Mouse (Mus musculus) heart, embryonic 11.5 days (tissue): ENCODE measurements at regions not wholly inside any gene's neighbourhood (a gene's known extent, or its start where the extent isn't known, plus 50 kb on each side); places are given as distances from the start of the nearest gene placed in this dataset.

Experiments used
- ATAC-seq: fragments of 200-750 bp; cut with Nextera tagmentation; replicated peaks from 2 replicates; pipeline ENCODE4 v1.8.0; 2017; ENCODE audit warnings: moderate library complexity; ENCODE audit not compliant: insufficient number of reproducible peaks, low FRiP score, low TSS enrichment
- H3K27ac ChIP-seq: fragments of 300-500 bp; sonication (generic); 2 replicates; pipeline ENCODE4 v1.5.1; 2014; ENCODE audit warnings: mild to moderate bottlenecking, low read depth, low read length
- H3K27me3 ChIP-seq: fragments of 300-500 bp; sonication (generic); 2 replicates; pipeline ENCODE4 v1.6.1; 2014; ENCODE audit warnings: mild to moderate bottlenecking, low read length, mixed read lengths; ENCODE audit not compliant: control insufficient read depth, insufficient read depth
- H3K36me3 ChIP-seq: fragments of 300-500 bp; sonication (generic); 2 replicates; pipeline ENCODE4 v1.6.1; 2014; ENCODE audit warnings: mild to moderate bottlenecking, low read length, moderate library complexity, mixed read lengths; ENCODE audit not compliant: control insufficient read depth, insufficient read depth
- H3K4me1 ChIP-seq: fragments of 300-500 bp; sonication (generic); 2 replicates; pipeline ENCODE4 v1.6.1; 2014; ENCODE audit warnings: low read length; ENCODE audit not compliant: control insufficient read depth, insufficient read depth
- H3K4me2 ChIP-seq: fragments of 300-500 bp; sonication (generic); 2 replicates; pipeline ENCODE4 v1.6.1; 2014; ENCODE audit warnings: mild to moderate bottlenecking, moderate library complexity
- H3K4me3 ChIP-seq: fragments of 300-500 bp; sonication (generic); 2 replicates; pipeline ENCODE4 v1.5.1; 2014; ENCODE audit warnings: low read depth, low read length
- H3K9ac ChIP-seq: fragments of 300-500 bp; sonication (generic); 2 replicates; pipeline ENCODE4 v1.6.1; 2014; ENCODE audit warnings: mild to moderate bottlenecking, low read depth, low read length, moderate library complexity
- H3K9me3 ChIP-seq: fragments of 300-500 bp; sonication (generic); replicated peaks from 2 replicates; pipeline ENCODE4 v1.6.1; 2016; ENCODE audit warnings: low read length; ENCODE audit not compliant: control insufficient read depth
- WGBS: fragments of 180-500 bp; shearing (Covaris S2); extraction: QIAGEN DNeasy Blood & Tissue Kit; methylation state at CpG from one replicate; pipeline ENCODE4 v1.1.7; 2014; ENCODE audit not compliant: insufficient replicate concordance; 5-methylcytosine and 5-hydroxymethylcytosine counted together

DNA sequence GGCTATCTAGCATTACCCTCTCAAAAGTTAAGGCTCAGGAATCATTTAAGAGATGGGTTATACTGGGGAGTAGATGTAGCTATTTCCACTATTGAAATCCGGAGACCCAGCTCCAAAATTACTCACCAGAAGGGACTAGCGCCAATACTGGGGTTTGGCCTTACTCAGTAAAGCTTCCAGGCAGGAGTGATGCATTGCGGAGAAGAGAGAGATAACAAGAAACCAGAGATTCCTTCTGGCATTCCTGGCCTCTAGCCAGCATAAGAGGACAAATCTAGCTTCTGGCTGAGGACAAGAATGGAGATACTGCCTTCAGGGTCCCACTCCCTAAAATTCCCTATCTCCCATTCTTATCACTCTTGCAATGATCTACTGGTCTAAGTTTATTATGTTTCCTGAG is 95.7 kb upstream of the Zbtb20 start:
- Histone ChIP-seq H3K36me3 (no peaks in the 10 kb centered on the region), H3K4me1 (peaks cover 15% of the 10 kb centered on the region; the same call in 1 of the 2 replicates), H3K4me3 (no peak overlapping the region), H3K9ac (no peak overlapping the region), H3K27ac (peak overlapping the region; percentile 38; the same call in 1 of the 2 replicates), H3K9me3 (no peaks in the 10 kb centered on the region), H3K27me3 (no peaks in the 10 kb centered on the region), H3K4me2 (no peak overlapping the region)
- 19% methylated on average over 3 of the region's 3 CpGs for WGBS
- no peak for ATAC-seq

DNA sequence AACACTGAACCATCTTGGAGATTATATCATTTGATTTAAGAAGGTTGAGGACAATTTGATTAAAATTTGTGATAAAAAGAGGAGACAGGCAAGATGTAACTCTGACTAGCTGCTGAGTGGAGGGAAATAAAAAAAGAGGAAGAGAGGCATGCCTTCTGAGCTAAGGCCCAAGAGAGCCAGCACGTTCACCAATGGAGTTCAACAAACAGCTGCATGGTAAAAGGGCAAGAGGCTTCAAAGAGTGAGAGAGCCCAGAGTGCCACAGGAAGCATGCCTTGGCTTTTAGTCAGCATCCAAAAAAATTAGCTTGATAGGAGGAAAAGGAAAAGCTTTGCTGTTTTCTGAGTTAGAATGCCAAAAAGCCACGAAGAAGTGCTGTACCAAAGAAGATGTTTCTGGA is 103.0 kb upstream of the Zbtb20 start:
- Histone ChIP-seq H3K4me2 (no peak overlapping the region), H3K9me3 (no peaks in the 10 kb centered on the region), H3K27ac (no peak overlapping the region), H3K9ac (no peak overlapping the region), H3K4me3 (no peak overlapping the region), H3K4me1 (no peaks in the 10 kb centered on the region), H3K27me3 (no peaks in the 10 kb centered on the region), H3K36me3 (no peaks in the 10 kb centered on the region)
- 51% methylated on average over 2 of the region's 2 CpGs for WGBS
- no peak for ATAC-seq

DNA sequence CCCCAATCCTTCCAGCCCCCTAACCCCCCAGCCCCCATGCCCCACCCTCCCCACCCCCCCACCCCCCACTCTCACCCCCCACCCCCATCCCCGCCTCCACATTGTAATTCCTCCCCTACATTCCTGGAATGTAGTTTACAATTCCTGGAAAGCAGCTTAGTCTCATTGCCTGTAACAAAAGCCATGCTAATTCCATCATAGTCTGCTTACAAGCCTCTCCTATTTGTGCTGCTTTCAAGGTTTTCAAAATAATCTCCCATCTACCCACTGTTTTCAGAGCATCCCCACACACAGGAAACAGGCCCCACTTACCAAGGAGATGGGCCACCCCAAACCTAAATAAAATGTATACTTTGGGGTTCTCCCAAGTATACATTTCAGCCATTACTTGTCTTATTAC is 105.5 kb upstream of the Zbtb20 start:
- H3K27ac ChIP-seq, result no peak overlapping the region
- no peak for ATAC-seq
- WGBS, result no CpG with 5 or more reads among the region's 1 CpGs
- H3K4me1 ChIP-seq, result no peaks in the 10 kb centered on the region
- H3K4me3 ChIP-seq, result no peak overlapping the region
- no peak overlapping the region for H3K4me2 ChIP-seq
- H3K27me3 ChIP-seq, result no peaks in the 10 kb centered on the region
- no peaks in the 10 kb centered on the region for H3K36me3 ChIP-seq
- no peaks in the 10 kb centered on the region for H3K9me3 ChIP-seq
- no peak overlapping the region for H3K9ac ChIP-seq

DNA sequence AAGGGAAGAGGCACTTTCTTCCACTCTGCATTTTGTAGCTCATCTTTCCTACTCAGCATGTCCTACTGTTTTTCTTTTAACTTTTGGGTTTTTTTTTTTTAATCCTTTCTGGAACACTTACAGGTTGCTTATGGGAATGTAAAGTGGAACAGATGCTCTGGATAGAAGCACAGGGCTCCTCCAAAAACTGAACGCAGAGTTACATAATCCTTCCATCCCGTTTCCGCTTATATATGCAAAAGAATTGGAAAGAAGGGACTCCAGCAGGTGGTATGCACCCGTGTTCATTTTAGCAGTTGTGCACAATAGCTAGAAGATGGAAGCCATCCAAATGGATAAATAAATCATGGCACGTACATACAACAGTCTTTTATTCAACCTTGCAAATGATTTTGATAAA is 127.0 kb upstream of the Zbtb20 start:
- Histone ChIP-seq H3K9me3 (no peaks in the 10 kb centered on the region), H3K36me3 (no peaks in the 10 kb centered on the region), H3K9ac (no peak overlapping the region), H3K4me1 (no peaks in the 10 kb centered on the region; the same call in 1 of the 2 replicates), H3K4me3 (no peak overlapping the region), H3K27ac (no peak overlapping the region), H3K27me3 (no peaks in the 10 kb centered on the region), H3K4me2 (no peak overlapping the region)
- WGBS, result 86% methylated on average over 5 of the region's 5 CpGs
- ATAC-seq, result no peak

DNA sequence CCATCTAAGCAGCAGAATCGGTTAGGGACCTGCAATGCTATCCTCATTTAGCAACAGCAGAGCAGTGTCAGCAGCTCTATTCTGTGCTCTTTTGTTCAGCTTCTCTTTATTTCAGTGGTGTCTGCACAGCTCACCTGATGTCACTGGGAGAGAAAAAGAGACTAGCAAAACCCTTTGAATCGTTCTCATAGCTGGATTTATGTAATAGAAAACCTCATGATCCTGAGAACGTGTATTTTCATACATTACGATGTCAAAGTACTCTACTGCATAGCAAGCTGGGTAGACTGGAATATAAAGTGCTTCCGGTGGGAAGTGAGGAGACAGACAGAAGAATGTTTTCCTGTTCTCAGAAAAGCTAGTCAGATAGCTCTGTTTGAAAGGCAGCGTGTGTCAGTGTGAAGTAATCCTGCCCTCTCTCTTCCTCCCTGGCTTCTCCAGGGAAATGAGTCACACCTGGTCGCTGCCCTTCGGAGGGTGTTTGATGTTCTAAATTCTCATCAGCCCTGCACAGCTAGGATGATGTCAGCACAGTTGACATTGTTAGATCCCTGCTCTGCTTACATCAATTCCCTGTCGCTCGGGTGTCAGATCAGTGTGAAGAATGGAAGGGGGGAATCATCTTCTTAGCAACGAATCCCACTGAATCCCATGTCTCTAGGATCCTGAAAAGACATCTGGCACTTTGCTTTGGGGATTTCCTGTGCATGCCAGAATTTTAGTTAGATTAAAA is 129.6 kb upstream of the Zbtb20 start:
- H3K27me3 ChIP-seq, result no peaks in the 10 kb centered on the region

DNA sequence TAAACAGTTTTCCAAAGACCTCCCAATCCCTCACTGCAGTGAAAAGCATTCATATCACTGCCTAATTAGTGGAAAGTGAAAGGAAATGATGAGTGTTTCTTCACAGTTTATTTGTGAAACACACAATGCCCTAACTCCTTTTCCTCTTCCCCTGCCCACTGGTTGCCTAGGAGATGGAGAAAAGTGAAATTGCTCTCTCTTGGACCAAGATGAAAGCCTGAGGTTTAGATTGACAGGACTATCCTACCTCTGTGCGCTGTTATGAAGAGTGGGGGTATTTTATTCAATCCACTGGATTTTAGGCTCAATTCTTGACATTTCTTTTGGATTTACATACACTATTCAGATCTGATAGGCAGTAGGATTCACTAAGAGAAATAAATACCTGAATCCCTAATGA is 132.1 kb upstream of the Zbtb20 start:
- H3K4me2 ChIP-seq, result no peak overlapping the region

More for the DNA sequence above, 129.6 kb upstream of the Zbtb20 start:
- no peak overlapping the region for H3K9ac ChIP-seq
- H3K27ac ChIP-seq, result no peak overlapping the region
- no peak overlapping the region for H3K4me2 ChIP-seq
- H3K4me3 ChIP-seq, result no peak overlapping the region
- no peaks in the 10 kb centered on the region; the same call in 1 of the 2 replicates for H3K4me1 ChIP-seq
- no peak for ATAC-seq
- no peaks in the 10 kb centered on the region for H3K9me3 ChIP-seq
- H3K36me3 ChIP-seq, result no peaks in the 10 kb centered on the region
- WGBS, result 41% methylated on average over 11 of the region's 11 CpGs

DNA sequence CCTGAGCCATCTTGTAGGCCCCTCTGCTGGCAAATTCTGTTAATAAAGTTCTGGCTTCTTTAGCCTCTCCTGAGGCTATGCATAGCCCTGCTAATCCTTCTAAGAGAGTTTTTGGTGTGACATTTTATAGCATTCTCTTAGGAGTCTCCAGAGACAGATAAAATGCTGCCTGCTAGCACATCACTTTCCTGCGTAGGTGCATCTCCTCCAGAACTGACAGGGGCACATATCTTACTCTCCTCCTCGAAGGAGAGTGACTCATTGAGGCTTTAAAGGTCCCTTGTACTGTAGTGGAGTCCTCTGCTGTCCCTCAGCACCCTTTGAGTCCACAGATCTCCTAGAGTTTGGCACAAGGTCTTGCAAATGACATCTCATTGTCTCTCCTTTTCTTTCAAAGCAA is 132.6 kb upstream of the Zbtb20 start:
- H3K36me3 ChIP-seq, result no peaks in the 10 kb centered on the region
- no peak overlapping the region for H3K4me3 ChIP-seq
- ATAC-seq, result no peak
- WGBS, result 66% methylated on average over 2 of the region's 2 CpGs
- no peaks in the 10 kb centered on the region; the same call in 1 of the 2 replicates for H3K4me1 ChIP-seq
- no peaks in the 10 kb centered on the region for H3K9me3 ChIP-seq
- H3K27me3 ChIP-seq, result no peaks in the 10 kb centered on the region
- H3K27ac ChIP-seq, result no peak overlapping the region
- no peak overlapping the region for H3K9ac ChIP-seq
- no peak overlapping the region for H3K4me2 ChIP-seq

More for the DNA sequence above, 132.1 kb upstream of the Zbtb20 start:
- ATAC-seq, result no peak
- no peaks in the 10 kb centered on the region for H3K27me3 ChIP-seq
- 89% methylated on average over 1 of the region's 1 CpGs for WGBS
- no peaks in the 10 kb centered on the region for H3K36me3 ChIP-seq
- no peaks in the 10 kb centered on the region for H3K9me3 ChIP-seq
- H3K4me1 ChIP-seq, result no peaks in the 10 kb centered on the region; the same call in 1 of the 2 replicates
- no peak overlapping the region for H3K27ac ChIP-seq
- no peak overlapping the region for H3K9ac ChIP-seq
- H3K4me3 ChIP-seq, result no peak overlapping the region

DNA sequence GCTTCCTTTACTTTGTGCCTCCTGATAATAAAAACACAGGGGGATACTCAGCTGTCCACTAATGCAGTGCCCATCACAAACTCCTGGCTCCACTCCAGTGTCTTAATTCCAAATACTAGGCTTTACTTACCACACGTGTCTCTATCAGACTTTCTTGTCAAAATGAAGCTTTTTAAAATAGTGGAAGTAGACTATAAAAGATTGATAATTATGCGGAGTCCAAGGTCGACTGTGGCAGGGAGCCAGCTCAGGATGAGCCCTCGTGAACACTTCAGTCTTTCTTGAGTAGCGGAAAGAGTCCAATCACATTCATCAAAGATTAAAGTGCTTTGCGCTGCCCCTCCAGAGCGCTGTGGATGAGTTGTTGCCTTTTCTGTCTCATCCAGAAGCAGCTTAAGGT is 147.9 kb upstream of the Zbtb20 start:
- Histone ChIP-seq H3K4me3 (no peak overlapping the region), H3K9me3 (no peaks in the 10 kb centered on the region), H3K9ac (no peak overlapping the region), H3K27ac (no peak overlapping the region), H3K27me3 (no peaks in the 10 kb centered on the region), H3K4me1 (no peaks in the 10 kb centered on the region; the same call in 1 of the 2 replicates), H3K36me3 (no peaks in the 10 kb centered on the region), H3K4me2 (no peak overlapping the region)
- no peak for ATAC-seq
- 73% methylated on average over 7 of the region's 7 CpGs for WGBS

DNA sequence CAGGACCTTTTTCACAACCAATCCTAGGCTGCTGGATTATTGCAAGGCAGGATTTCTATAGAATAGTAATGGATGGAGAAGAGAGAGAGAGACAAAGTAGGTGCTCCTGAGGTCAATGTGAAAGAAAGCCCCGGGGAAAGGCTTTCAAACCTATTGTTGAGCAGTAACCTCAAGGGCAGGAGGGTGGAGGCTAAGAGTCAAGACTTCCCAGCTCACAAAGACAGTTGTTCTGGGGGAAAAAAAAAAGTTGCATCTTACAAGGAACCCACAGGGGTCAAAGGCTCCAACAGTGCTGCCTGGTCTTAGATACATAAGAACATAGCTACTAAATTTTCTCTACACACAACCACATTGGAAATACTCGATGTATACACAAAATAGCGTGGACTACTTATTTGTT is 155.8 kb upstream of the Zbtb20 start:
- H3K27ac ChIP-seq, result no peak overlapping the region
- no peaks in the 10 kb centered on the region for H3K9me3 ChIP-seq
- no peaks in the 10 kb centered on the region for H3K36me3 ChIP-seq
- H3K4me2 ChIP-seq, result no peak overlapping the region
- no peaks in the 10 kb centered on the region for H3K27me3 ChIP-seq
- H3K4me3 ChIP-seq, result no peak overlapping the region
- 74% methylated on average over 3 of the region's 3 CpGs for WGBS
- no peaks in the 10 kb centered on the region for H3K4me1 ChIP-seq
- no peak for ATAC-seq
- H3K9ac ChIP-seq, result no peak overlapping the region
